Mouse (Mus musculus): ENCODE measurements around the gene Tor4a.

DNA sequence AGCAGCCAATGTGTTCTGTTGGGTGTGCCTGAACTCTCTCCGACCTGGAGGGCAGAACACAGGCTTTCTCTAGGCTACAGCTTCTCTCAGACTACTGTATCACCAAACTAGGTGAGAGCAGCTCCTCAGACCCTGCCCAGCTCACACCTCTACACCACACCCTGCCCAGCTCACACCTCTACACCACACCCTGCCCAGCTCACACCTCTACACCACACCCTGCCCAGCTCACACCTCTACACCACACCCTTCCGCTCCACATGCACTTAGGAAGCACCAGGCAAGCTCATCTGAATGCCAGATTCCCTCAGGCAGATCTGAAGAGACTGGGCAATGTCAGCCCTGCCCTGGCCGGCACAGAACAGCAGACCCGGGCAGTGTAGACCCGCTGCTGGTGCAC, 48.8 kb downstream of the Tor4a start:
- no peak for TF ChIP-seq EP300 (optimal IDR thresholded peaks at IDR 0.05)
- no peak for TF ChIP-seq CTCF (IDR thresholded peaks at IDR 0.05; ENCODE audit: low read depth)
